Mouse (Mus musculus): ENCODE data around the gene Il1rapl1. TPM values are rescaled to one million over a fixed set of nuclear protein-coding genes. Genes with fewer than 3 reads are reported as not detected.

The Il1rapl1 gene
- polyA plus RNA-seq (2012; rRNA removed) (not detected in 2 replicates), polyA plus RNA-seq (2014; fragmentation: Nextera tagmentation; extraction: Ambion mirVana) (not detected in 2 replicates)

DNA sequence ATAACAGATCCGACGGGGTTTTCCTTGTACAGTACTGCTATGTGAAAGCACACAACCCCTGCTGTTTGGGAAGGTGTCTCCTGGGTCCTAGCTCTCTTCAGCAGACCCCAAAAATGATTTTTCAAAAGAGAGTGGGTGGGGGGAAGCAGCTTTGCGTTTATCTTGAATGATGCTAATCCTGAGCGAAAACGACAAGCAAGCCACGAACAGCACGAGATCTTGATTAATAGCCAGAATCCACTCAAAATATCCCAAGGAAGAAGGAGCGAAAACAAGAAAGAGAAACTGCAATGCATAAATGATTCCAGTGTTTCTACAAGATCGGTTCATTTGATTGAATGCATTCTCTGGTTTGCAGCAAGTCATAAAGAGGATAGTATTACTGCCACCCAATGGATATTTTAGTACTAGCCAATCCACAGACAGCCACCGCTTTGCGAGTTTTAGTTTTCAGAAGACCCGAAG is at the start of gene Il1rapl1:
Il1rapl1 (minus strand) TSS at position 37 of the 465 bp plus-strand sequence.
- Histone ChIP-seq H3K9ac (replicated peaks) (no peak within 1 kb of the TSS), H3K27ac (no peak within 1 kb of the TSS), H3K9me3 (ENCODE audit: control insufficient read depth, low read length) (no peaks in the 10 kb centered on the region), H3K4me3 (ENCODE audit: insufficient read depth in 1 of 2, low read depth in 2 of 2, low read length in 2 of 2) (no peak within 1 kb of the TSS), H3K4me1 (replicated peaks; ENCODE audit: control insufficient read depth in 2 of 2, insufficient read depth in 2 of 2, low read length in 1 of 2) (no peaks in the 10 kb centered on the region), H3K36me3 (replicated peaks; ENCODE audit: control insufficient read depth, insufficient read depth, low read depth) (no peaks in the 10 kb centered on the region), H3K4me2 (ENCODE audit: low read depth) (no peak within 1 kb of the TSS), H3K27me3 (ENCODE audit: control insufficient read depth, insufficient read depth, low read length) (no peaks in the 10 kb centered on the region)
- no peak for DNase-seq (ENCODE audit: low read depth in 3 of 3, low spot score in 3 of 3)
- no peak for ATAC-seq (ENCODE audit: insufficient read depth)
- 20% methylated on average over 12 of the region's 12 CpGs for WGBS (ENCODE audit: insufficient replicate concordance)
- TF ChIP-seq CTCF (IDR thresholded peaks at IDR 0.05; ENCODE audit: low read depth): no peak

DNA sequence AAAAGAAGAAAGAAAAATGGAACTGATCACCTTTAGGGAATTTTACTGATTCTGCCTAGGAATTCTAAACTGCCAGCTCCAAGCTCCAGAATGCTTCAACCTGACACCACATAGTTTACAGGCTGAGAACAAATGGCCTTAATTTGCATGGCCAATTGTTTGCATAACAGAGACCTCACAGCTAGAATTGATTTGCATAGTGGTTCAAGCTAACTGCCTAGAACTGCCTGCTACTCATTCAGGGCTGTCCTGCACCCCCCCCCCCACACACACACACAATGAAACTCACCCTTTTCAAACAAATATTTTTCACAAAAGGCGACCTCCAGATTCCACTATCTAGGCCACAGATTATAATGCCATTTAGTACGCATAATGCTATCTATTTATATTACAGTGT is 42.6 kb upstream of the Il1rapl1 start:
- 40% methylated on average over 2 of the region's 2 CpGs for WGBS (ENCODE audit: insufficient replicate concordance)
- Histone ChIP-seq H3K4me1 (replicated peaks; ENCODE audit: control insufficient read depth in 2 of 2, insufficient read depth in 2 of 2, low read length in 1 of 2) (no peaks in the 10 kb centered on the region), H3K9me3 (ENCODE audit: control insufficient read depth, low read length) (no peaks in the 10 kb centered on the region), H3K4me3 (ENCODE audit: insufficient read depth in 1 of 2, low read depth in 2 of 2, low read length in 2 of 2) (no peak overlapping the region), H3K9ac (replicated peaks) (no peak overlapping the region), H3K36me3 (replicated peaks; ENCODE audit: control insufficient read depth, insufficient read depth, low read depth) (no peaks in the 10 kb centered on the region), H3K4me2 (ENCODE audit: low read depth) (no peak overlapping the region), H3K27me3 (ENCODE audit: control insufficient read depth, insufficient read depth, low read length) (no peaks in the 10 kb centered on the region), H3K27ac (no peak overlapping the region)
- ATAC-seq (ENCODE audit: insufficient read depth): no peak
- no peak for DNase-seq (ENCODE audit: low read depth in 3 of 3, low spot score in 3 of 3)
- no peak for TF ChIP-seq EP300 (IDR thresholded peaks at IDR 0.05; ENCODE audit: low read depth)
- TF ChIP-seq CTCF (IDR thresholded peaks at IDR 0.05; ENCODE audit: low read depth): no peak

DNA sequence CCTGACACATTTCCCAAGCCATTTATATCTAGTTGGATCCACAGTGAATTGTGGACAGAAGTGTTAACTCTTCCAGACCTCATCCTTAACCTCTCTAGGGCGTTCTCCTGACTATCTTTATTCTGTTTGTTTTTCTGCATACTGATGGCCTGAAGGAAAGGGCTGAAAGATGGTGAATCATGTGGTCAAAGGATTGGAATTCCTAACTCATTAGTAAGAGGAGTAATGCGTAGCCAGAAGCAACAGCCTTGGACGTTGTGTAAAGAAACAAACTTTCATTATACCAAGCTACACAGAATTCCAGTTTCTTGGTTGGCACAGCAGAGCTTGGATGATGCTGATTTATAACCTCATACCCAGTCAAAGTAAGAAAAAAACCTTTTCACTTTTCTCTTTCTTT is 10.2 kb upstream of the Il1rapl1 start:
- H3K27me3 ChIP-seq (ENCODE audit: control insufficient read depth, insufficient read depth, low read length): no peaks in the 10 kb centered on the region
- H3K27ac ChIP-seq: no peak overlapping the region
- DNase-seq (ENCODE audit: low read depth in 3 of 3, low spot score in 3 of 3) (no peak), ATAC-seq (ENCODE audit: insufficient read depth) (no peak)
- H3K4me3 ChIP-seq (ENCODE audit: insufficient read depth in 1 of 2, low read depth in 2 of 2, low read length in 2 of 2): no peak overlapping the region
- H3K36me3 ChIP-seq (replicated peaks; ENCODE audit: control insufficient read depth, insufficient read depth, low read depth): no peaks in the 10 kb centered on the region
- H3K9ac ChIP-seq (replicated peaks): no peak overlapping the region
- 48% methylated on average over 3 of the region's 3 CpGs for WGBS (ENCODE audit: insufficient replicate concordance)
- no peaks in the 10 kb centered on the region for H3K4me1 ChIP-seq (replicated peaks; ENCODE audit: control insufficient read depth in 2 of 2, insufficient read depth in 2 of 2, low read length in 1 of 2)
- no peak for TF ChIP-seq EP300 (IDR thresholded peaks at IDR 0.05; ENCODE audit: low read depth)
- no peak for TF ChIP-seq CTCF (IDR thresholded peaks at IDR 0.05; ENCODE audit: low read depth)
- H3K4me2 ChIP-seq (ENCODE audit: low read depth): no peak overlapping the region
- H3K9me3 ChIP-seq (ENCODE audit: control insufficient read depth, low read length): no peaks in the 10 kb centered on the region

DNA sequence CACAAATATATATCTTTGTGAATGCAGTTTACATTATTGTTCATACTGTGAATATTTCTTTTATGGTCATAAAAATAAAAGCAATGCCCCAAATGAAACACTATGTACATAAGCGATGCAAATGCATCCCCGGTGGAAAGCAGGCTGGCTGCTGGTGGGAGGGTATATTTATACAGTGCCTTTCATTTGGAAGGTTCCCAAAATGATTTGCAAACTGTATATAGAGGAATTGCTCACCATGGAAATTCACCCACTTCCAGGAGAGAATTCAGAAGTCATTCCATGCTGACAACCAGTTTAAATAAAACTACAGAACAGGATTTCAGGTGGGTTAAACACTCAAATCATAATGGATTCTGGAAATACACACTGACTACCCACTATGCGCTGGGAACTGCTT is 4.6 kb upstream of the Il1rapl1 start:
- Histone ChIP-seq H3K4me3 (ENCODE audit: insufficient read depth in 1 of 2, low read depth in 2 of 2, low read length in 2 of 2) (no peak overlapping the region), H3K9me3 (ENCODE audit: control insufficient read depth, low read length) (no peaks in the 10 kb centered on the region), H3K27ac (no peak overlapping the region), H3K9ac (replicated peaks) (no peak overlapping the region), H3K27me3 (ENCODE audit: control insufficient read depth, insufficient read depth, low read length) (no peaks in the 10 kb centered on the region), H3K36me3 (replicated peaks; ENCODE audit: control insufficient read depth, insufficient read depth, low read depth) (no peaks in the 10 kb centered on the region), H3K4me2 (ENCODE audit: low read depth) (no peak overlapping the region), H3K4me1 (replicated peaks; ENCODE audit: control insufficient read depth in 2 of 2, insufficient read depth in 2 of 2, low read length in 1 of 2) (no peaks in the 10 kb centered on the region)
- no peak for ATAC-seq (ENCODE audit: insufficient read depth)
- DNase-seq (ENCODE audit: low read depth in 3 of 3, low spot score in 3 of 3): no peak
- TF ChIP-seq CTCF (IDR thresholded peaks at IDR 0.05; ENCODE audit: low read depth) (no peak), EP300 (IDR thresholded peaks at IDR 0.05; ENCODE audit: low read depth) (no peak)
- WGBS (ENCODE audit: insufficient replicate concordance): 73% methylated on average over 3 of the region's 3 CpGs

DNA sequence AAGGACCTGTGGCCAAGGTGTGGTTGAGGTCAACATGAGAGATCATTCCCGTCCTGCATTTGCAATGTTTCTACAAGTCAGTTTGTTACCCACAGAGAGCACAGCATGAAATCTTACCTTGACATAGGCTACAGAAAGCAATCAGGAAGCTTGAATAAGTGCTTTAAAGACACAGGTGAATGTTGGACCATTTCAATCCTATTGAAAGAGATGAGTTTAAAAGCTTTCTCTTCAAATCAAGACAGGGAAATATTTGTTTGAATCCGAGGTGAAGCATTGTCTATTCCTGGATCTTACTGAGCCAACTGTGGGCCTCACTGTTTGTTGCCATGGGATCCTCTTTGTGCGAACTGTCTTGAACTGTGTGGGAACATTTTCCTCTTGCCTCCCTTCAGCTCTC is 2.4 kb upstream of the Il1rapl1 start:
- TF ChIP-seq CTCF (IDR thresholded peaks at IDR 0.05; ENCODE audit: low read depth) (no peak), EP300 (IDR thresholded peaks at IDR 0.05; ENCODE audit: low read depth) (no peak)
- no peaks in the 10 kb centered on the region for H3K4me1 ChIP-seq (replicated peaks; ENCODE audit: control insufficient read depth in 2 of 2, insufficient read depth in 2 of 2, low read length in 1 of 2)
- no peaks in the 10 kb centered on the region for H3K9me3 ChIP-seq (ENCODE audit: control insufficient read depth, low read length)
- no peaks in the 10 kb centered on the region for H3K36me3 ChIP-seq (replicated peaks; ENCODE audit: control insufficient read depth, insufficient read depth, low read depth)
- ATAC-seq (ENCODE audit: insufficient read depth): no peak
- no peaks in the 10 kb centered on the region for H3K27me3 ChIP-seq (ENCODE audit: control insufficient read depth, insufficient read depth, low read length)
- H3K27ac ChIP-seq: no peak overlapping the region
- DNase-seq (ENCODE audit: low read depth in 3 of 3, low spot score in 3 of 3): no peak
- H3K9ac ChIP-seq (replicated peaks): no peak overlapping the region
- no peak overlapping the region for H3K4me3 ChIP-seq (ENCODE audit: insufficient read depth in 1 of 2, low read depth in 2 of 2, low read length in 2 of 2)
- no peak overlapping the region for H3K4me2 ChIP-seq (ENCODE audit: low read depth)
- WGBS (ENCODE audit: insufficient replicate concordance): 30% methylated on average over 3 of the region's 3 CpGs
